Mouse (Mus musculus): Measurements from ENCODE around the gene 3110082I17Rik. TPM values are rescaled to one million over a fixed set of nuclear protein-coding genes. Genes with fewer than 3 reads are reported as not detected.

Gene 3110082I17Rik
- polyA plus RNA-seq, 1 experiment from 2014 or later: 30.8 TPM

DNA sequence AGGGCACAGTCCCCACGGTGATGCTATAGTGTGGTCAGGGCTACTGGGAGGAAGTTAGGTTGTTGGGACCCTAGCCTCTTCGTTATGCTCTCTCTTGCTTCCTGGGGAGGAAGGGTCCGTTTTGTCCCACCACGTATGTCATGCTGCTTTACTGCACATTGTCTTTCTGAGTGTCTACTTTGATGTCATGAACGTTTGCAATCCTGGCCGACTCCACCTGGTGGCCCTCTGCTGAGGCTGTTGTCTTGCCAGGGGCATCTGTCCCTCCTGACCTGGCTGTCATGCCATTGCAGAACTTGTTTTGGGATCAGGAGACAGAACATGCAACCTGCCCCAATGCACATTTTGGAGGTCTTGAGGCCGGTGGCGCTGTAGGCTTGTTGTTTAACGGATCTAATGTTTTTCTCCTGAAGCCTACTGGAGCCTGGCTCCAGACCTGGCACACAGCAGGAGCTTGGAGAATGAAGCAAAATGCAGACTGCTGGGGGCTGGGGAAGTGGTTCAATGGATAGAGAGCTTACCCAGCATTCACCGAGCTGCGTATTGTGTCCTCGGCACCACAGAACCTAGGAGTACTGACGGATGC, 134.1 kb downstream of the 3110082I17Rik start:
- no peak for ATAC-seq (ENCODE audit: insufficient number of reproducible peaks, low FRiP score, low TSS enrichment, low read depth)
- Histone ChIP-seq H3K27ac (no peak overlapping the region), H3K9ac (no peak overlapping the region), H3K4me1 (peaks cover 29% of the 10 kb centered on the region), H3K4me2 (no peak overlapping the region), H3K36me3 (no peaks in the 10 kb centered on the region), H3K4me3 (no peak overlapping the region), H3K9me3 (no peaks in the 10 kb centered on the region), H3K27me3 (peaks cover 50% of the 10 kb centered on the region)
- 64% methylated on average over 13 of the region's 13 CpGs for WGBS

DNA sequence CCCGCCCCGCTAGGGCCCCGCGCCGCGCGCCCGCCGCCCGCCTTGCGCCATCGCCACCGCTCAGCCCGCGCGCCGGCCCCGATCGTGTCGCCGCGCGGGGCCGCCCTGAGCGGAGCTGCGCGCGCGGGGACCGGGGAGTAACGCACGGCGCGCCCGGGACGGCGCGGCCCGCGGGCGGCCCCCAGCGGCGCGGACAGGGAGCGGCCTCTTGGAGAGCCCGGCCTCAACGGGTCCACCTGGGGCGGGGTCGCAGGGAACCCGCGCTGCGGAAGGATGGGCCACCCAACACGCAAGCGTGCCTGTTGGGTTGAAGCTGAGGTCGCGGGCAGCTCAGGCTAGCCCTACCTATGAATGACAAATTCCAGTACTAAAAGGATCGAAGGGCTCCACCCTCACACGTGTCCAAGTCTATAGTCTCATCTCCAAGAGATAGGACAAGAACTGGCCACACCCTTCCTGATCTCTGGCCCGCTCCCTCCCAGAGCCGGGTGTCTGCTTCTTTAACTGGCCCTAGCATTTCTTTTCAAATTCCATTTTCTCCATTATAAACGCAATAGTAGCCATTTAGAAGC, 134.8 kb downstream of the 3110082I17Rik start, which contains the start of gene Adap1:
Gene Adap1 (minus strand): TSS at position 228 of the 572 bp plus-strand sequence.
- H3K9ac ChIP-seq: peak within 1 kb of the TSS; percentile 59
- H3K9me3 ChIP-seq: no peaks in the 10 kb centered on the region
- peak within 1 kb of the TSS; percentile 98 for H3K4me2 ChIP-seq
- peak within 1 kb of the TSS; percentile 57 for H3K4me3 ChIP-seq
- peaks cover 24% of the 10 kb centered on the region for H3K4me1 ChIP-seq
- H3K36me3 ChIP-seq: no peaks in the 10 kb centered on the region
- ATAC-seq (ENCODE audit: insufficient number of reproducible peaks, low FRiP score, low TSS enrichment, low read depth): peak; percentile 59; the same call in 1 of the 2 replicates
- 3% methylated on average over 46 of the region's 61 CpGs for WGBS
- H3K27me3 ChIP-seq: peaks cover 50% of the 10 kb centered on the region
- H3K27ac ChIP-seq: no peak within 1 kb of the TSS

DNA sequence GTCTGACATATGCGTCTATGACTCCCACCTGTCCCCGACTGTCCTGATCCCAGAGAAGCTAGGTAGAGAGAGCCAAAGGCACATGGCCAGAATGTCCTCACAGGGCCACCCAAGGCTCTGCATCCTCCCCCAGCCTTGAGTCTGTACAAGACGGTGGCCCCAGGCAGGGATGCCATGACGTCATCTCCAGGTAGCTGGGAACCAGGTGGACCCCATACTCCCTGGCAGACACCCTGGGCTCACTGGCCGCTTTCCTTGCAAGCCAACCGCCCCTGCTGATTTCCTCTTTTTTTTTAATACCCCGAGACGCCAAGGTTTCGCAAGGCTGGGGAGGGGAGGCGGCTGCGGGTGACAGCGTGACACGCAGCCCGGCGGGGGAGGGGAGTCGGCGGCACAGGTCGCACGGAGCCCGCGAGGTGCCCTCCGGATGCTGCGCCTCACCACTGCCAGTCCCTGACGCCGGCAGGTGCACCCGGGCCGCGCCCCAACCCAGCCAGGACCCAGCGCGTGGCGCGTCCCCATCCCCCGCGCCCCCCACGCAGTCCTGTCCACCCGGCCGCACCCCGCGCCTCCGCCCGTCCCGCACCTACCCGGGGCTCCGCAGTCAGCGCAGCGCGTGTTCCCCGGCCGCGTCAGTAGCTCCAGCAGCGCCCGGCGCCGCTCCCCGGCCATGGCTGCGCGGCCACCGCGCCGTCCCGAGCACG, 135.5 kb downstream of the 3110082I17Rik start:
- WGBS: 2% methylated on average over 55 of the region's 62 CpGs
- Histone ChIP-seq H3K4me1 (peaks cover 24% of the 10 kb centered on the region), H3K27ac (no peak overlapping the region), H3K4me3 (peak overlapping the region; percentile 57), H3K36me3 (no peaks in the 10 kb centered on the region), H3K9me3 (no peaks in the 10 kb centered on the region), H3K4me2 (peak overlapping the region; percentile 98), H3K27me3 (peaks cover 50% of the 10 kb centered on the region), H3K9ac (peak overlapping the region; percentile 59)
- ATAC-seq (ENCODE audit: insufficient number of reproducible peaks, low FRiP score, low TSS enrichment, low read depth): peak; percentile 22; the same call in 1 of the 2 replicates

DNA sequence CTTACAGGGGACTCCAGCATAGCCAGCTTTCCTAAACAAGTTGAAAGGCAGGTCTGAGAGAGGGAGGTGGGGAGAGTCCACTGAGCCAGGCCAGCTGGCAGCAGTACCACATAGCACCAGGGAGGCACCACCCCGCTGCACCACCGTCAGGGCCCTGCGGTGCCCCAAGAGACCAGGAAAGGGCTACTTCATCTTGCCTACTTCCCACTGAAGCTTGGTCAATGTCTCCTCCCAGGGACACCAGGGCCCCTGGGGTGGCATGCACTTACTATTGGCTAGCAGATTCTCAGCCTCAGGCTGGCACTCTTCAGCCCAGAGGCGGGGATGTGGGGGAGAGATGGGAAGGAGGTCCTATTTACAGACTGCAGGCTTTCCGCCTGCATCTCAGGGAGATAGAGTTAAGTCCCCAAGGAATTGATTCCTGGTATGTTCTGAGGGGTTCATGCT, 136.3 kb downstream of the 3110082I17Rik start:
- H3K27ac ChIP-seq: no peak overlapping the region
- H3K36me3 ChIP-seq: no peaks in the 10 kb centered on the region
- H3K27me3 ChIP-seq: peaks cover 50% of the 10 kb centered on the region
- H3K4me3 ChIP-seq: no peak overlapping the region
- peaks cover 24% of the 10 kb centered on the region for H3K4me1 ChIP-seq
- WGBS: 68% methylated on average over 5 of the region's 5 CpGs
- ATAC-seq (ENCODE audit: insufficient number of reproducible peaks, low FRiP score, low TSS enrichment, low read depth): no peak
- no peaks in the 10 kb centered on the region for H3K9me3 ChIP-seq
- H3K4me2 ChIP-seq: no peak overlapping the region
- H3K9ac ChIP-seq: no peak overlapping the region

DNA sequence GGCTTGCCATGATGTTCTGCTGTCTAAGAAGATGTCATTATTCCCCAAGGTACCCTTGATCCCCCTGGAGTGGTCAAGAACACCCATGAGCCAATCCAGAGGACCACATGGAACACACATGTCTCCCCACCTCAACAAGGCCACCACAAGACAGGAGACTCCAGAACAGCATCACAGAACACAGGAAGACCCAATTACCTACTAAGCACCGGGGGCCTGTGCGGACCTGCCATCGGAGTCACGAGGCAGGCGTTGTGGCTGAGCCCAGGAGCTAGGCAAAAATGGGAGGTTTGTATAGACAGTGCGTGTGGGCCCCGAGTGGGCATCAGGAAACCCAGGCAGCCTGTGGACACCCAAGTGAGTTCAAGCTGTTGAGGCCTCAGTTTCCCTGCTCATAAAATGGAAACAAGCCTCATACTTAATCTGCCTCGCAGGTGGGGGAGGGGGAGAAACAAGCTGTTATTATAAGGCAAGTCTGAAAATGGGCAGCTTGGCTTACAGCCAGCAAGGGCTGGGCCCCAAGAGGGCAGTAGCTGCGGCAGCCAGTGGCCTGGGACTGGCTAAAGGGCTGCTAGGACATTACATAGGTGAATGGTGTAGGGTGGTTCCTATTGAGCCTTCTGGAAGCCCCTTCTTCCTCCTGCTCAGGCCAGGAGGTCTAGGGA, 136.9 kb downstream of the 3110082I17Rik start:
- 62% methylated on average over 9 of the region's 9 CpGs for WGBS
- Histone ChIP-seq H3K9ac (no peak overlapping the region), H3K9me3 (no peaks in the 10 kb centered on the region), H3K4me2 (no peak overlapping the region), H3K4me1 (peaks cover 24% of the 10 kb centered on the region), H3K36me3 (no peaks in the 10 kb centered on the region), H3K27ac (no peak overlapping the region), H3K27me3 (peaks cover 50% of the 10 kb centered on the region), H3K4me3 (no peak overlapping the region)
- no peak for ATAC-seq (ENCODE audit: insufficient number of reproducible peaks, low FRiP score, low TSS enrichment, low read depth)

DNA sequence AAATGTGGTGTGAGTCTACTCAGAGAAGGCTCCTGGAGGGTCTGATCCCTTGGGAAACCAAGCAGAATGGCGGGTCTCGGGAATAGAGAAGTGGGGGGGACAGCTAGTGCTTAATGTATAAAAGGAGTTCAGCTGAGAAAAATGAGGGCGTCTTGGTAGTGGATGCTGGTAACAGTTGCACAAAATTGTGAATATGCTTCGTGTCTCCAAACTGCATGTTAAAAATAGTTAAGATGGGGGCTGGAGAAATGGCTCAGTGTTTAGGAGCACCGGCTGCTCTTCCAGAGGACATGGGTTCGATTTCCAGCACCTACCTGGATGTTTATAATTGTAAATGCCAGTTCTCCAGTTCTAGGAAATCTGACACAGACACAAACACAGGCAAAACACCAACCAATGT, 139.0 kb downstream of the 3110082I17Rik start:
- Histone ChIP-seq H3K4me3 (no peak overlapping the region), H3K4me1 (peaks cover 24% of the 10 kb centered on the region), H3K9me3 (no peaks in the 10 kb centered on the region), H3K27ac (no peak overlapping the region), H3K27me3 (peaks cover 40% of the 10 kb centered on the region), H3K4me2 (no peak overlapping the region), H3K9ac (no peak overlapping the region), H3K36me3 (no peaks in the 10 kb centered on the region)
- no peak for ATAC-seq (ENCODE audit: insufficient number of reproducible peaks, low FRiP score, low TSS enrichment, low read depth)
- 82% methylated on average over 6 of the region's 6 CpGs for WGBS

DNA sequence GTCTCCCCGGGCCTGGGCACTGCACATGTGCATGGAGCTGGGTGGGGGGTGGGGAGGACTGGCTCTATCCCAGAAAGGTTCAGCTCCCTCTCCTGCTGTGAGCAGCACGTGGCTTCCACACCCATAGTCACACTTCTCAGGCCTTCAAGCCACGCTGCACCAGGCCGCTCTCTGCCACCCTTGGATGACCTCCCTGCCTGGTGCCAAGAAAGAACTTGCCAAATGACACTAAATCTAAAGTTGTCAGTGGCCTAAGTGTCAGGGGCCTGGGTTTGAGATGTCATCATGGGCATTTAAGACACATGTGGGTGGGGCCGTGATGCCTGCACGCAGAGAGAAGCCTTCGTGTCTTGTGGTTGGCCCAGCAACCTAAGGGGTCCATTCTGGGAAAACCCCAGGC, 139.9 kb downstream of the 3110082I17Rik start:
- no peak overlapping the region for H3K27ac ChIP-seq
- H3K9ac ChIP-seq: no peak overlapping the region
- H3K4me1 ChIP-seq: peaks cover 20% of the 10 kb centered on the region
- no peak for ATAC-seq (ENCODE audit: insufficient number of reproducible peaks, low FRiP score, low TSS enrichment, low read depth)
- H3K4me2 ChIP-seq: no peak overlapping the region
- 71% methylated on average over 7 of the region's 7 CpGs for WGBS
- peaks cover 31% of the 10 kb centered on the region for H3K27me3 ChIP-seq
- no peak overlapping the region for H3K4me3 ChIP-seq
- H3K9me3 ChIP-seq: no peaks in the 10 kb centered on the region
- H3K36me3 ChIP-seq: no peaks in the 10 kb centered on the region

DNA sequence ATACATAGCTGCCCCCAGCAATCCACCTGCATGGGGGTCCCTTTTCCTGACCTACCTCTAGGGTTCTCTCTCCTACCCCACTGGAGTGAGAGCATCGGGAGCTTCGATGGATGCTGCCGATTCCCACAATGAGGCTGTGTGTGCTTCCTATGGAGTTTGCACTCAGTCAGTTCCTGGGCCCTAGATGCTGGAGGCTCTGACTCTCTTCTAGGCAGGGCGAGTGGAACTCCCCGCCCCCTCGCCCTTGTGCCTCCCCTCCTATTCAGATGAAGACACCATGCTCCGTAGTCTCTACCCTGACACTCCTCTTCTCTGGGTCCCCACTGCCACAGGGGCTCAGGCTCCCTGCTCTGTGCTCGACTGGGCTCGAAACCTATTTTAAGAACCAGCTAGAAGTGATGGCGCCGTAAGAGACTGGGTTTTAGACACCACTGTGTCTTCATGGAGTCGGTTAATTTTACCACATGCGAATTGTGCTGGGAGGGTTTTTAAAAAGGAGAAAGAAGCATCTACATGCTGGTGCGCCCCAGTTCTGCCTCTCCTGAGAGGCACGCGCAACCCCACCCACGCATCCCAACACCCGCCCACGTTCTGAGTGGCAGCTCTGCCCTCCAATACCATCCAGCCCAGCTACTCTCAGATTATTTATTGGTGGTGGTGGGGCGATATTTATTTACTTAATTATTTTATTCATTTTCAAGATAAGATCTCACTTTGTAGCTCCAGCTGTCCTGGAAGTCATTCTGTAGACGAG, 142.4 kb downstream of the 3110082I17Rik start:
- H3K4me1 ChIP-seq: no peaks in the 10 kb centered on the region
- ATAC-seq (ENCODE audit: insufficient number of reproducible peaks, low FRiP score, low TSS enrichment, low read depth): no peak
- no peak overlapping the region for H3K4me3 ChIP-seq
- H3K9me3 ChIP-seq: no peaks in the 10 kb centered on the region
- no peak overlapping the region for H3K27ac ChIP-seq
- no peak overlapping the region for H3K9ac ChIP-seq
- no peak overlapping the region for H3K4me2 ChIP-seq
- 68% methylated on average over 21 of the region's 21 CpGs for WGBS
- H3K36me3 ChIP-seq: no peaks in the 10 kb centered on the region
- H3K27me3 ChIP-seq: peaks cover 6% of the 10 kb centered on the region

DNA sequence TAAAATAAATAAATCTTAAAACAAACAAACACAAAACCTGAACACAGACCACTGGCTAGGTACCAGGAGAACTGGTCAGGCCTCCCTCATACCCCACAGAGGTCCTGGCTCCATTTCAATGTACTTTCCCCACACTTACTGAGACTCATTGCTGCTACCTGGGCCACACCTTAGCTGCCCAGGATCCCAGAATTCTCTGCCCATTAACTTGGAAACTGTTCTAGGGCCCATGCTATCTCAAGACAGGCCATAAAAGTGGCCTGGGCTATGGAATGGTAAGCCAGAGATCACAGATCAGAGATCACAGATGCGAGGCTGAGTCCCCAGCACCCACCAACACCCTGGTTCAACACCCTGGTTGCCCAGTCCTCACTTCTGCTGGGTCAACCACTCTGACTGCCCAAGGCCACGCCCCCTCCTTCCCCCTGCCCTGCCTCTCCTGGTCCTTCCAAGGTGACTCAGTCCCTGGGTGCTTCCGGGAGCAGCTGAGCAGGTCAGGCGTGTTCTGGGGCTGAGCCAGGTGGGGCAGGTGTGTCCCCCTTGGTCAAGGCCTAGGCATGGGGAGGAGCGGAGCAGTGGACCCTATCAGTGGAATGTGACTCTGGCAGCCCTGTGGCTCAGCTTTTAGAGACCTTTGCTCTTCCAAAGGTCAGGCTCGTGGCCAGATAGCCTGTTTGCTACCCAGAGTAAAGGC, 143.2 kb downstream of the 3110082I17Rik start:
- Histone ChIP-seq H3K4me2 (no peak overlapping the region), H3K27ac (no peak overlapping the region)
- no peak for ATAC-seq (ENCODE audit: insufficient number of reproducible peaks, low FRiP score, low TSS enrichment, low read depth)

DNA sequence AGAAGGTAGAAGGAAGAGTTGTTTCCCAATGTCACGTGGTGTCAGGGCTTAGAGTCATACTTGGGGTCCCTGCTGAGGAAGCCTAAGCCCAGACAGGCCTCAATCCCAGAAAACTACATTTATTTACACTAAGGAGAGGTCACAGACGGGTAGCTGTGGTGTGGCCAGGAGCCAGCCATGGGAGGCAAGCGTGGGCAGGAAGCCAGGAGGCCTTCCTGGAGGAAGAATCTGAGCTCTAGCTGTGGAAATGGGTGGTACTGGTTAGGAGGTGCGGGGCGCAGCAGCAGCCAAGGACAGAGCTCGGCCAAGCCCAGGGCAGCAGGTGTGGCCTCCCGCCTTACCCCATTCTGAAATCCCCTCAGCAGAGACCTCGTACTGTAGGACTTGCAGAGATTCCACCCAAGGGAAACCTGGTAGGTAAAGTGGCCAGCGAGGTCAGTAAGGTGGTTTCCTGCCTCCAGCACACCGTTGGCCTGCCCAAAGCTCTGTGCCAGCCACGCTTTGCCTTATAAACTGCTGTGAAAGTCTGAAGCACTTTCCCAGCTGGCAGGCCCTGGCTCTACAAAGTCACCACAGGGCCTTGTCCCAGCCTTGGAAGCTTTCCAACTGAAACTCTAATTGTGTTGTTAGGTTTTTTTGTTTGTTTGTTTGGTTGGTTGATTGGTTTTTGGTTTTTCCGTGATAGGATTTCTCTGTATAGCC, 145.2 kb downstream of the 3110082I17Rik start:
- Histone ChIP-seq H3K36me3 (no peaks in the 10 kb centered on the region), H3K4me3 (no peak overlapping the region), H3K27ac (no peak overlapping the region), H3K4me2 (no peak overlapping the region), H3K9me3 (no peaks in the 10 kb centered on the region), H3K27me3 (no peaks in the 10 kb centered on the region), H3K4me1 (no peaks in the 10 kb centered on the region), H3K9ac (no peak overlapping the region)
- 83% methylated on average over 12 of the region's 12 CpGs for WGBS
- ATAC-seq (ENCODE audit: insufficient number of reproducible peaks, low FRiP score, low TSS enrichment, low read depth): no peak

More for the DNA sequence above, 143.2 kb downstream of the 3110082I17Rik start:
- H3K9ac ChIP-seq: no peak overlapping the region
- H3K4me3 ChIP-seq: no peak overlapping the region
- no peaks in the 10 kb centered on the region for H3K27me3 ChIP-seq
- H3K36me3 ChIP-seq: no peaks in the 10 kb centered on the region
- no peaks in the 10 kb centered on the region for H3K4me1 ChIP-seq
- no peaks in the 10 kb centered on the region for H3K9me3 ChIP-seq
- WGBS: 73% methylated on average over 6 of the region's 6 CpGs

All from limb, embryonic 15.5 days (tissue).